Mouse (Mus musculus): Measurements from ENCODE around the gene 4930524B15Rik. TPM values are rescaled to one million over a fixed set of nuclear protein-coding genes. Genes with fewer than 3 reads are reported as not detected.

The 4930524B15Rik gene
- polyA plus RNA-seq, 1 experiment: 0.12 TPM

GRCm38 (mm10) chr11:31941640-31942638 lies 23.5 kb upstream of the 4930524B15Rik start:
- H3K27me3 ChIP-seq (ENCODE audit: control insufficient read depth, insufficient read depth, low read length): no peaks in the 10 kb centered on the region
- H3K4me3 ChIP-seq (ENCODE audit: control insufficient read depth, insufficient read depth, low read length): no peak overlapping the region
- peak; percentile 21; the same call in 1 of the 2 replicates for TF ChIP-seq CTCF (IDR thresholded peaks at IDR 0.05; ENCODE audit: borderline replicate concordance, control insufficient read depth, extremely low read depth, insufficient read depth, low read length, poor library complexity)
- no peak for TF ChIP-seq POLR2A (IDR thresholded peaks at IDR 0.05; ENCODE audit: control insufficient read depth, extremely low read depth, insufficient read depth, low read length, poor library complexity)
- DNase-seq: peak; percentile 65
- H3K36me3 ChIP-seq (ENCODE audit: control insufficient read depth, insufficient read depth, low read length): no peaks in the 10 kb centered on the region
- no peak overlapping the region for H3K27ac ChIP-seq (ENCODE audit: control insufficient read depth, insufficient read depth, low read length)
- peaks cover 13% of the 10 kb centered on the region for H3K4me1 ChIP-seq (replicated peaks; ENCODE audit: control insufficient read depth, insufficient read depth, low read length)
- 84% methylated on average over 4 of the region's 4 CpGs for WGBS

DNA sequence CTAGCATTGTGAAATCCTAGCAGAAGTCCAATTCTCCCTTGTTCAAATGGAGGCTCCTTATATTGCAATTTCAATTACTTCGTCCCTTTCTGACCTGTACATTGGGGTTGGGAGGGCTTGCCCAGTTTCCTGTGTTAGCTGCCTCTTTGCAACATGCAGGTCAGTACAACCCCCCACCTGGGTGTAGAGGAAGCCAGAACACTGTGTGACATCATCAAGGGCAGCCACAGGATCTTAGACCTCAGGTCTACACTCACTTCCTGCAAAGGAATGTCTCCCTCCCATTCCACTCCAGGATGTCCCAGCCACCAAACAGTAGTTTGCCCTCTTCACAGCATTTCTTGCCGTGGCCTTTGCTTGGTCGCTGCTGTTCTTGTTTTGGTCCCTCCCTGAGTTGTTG lies 19.9 kb upstream of the 4930524B15Rik start:
- Histone ChIP-seq H3K4me3 (ENCODE audit: control insufficient read depth, insufficient read depth, low read length) (no peak overlapping the region), H3K36me3 (ENCODE audit: control insufficient read depth, insufficient read depth, low read length) (no peaks in the 10 kb centered on the region), H3K4me1 (replicated peaks; ENCODE audit: control insufficient read depth, insufficient read depth, low read length) (peaks cover 24% of the 10 kb centered on the region), H3K27ac (ENCODE audit: control insufficient read depth, insufficient read depth, low read length) (peak overlapping the region; percentile 27; the same call in 1 of the 2 replicates), H3K27me3 (ENCODE audit: control insufficient read depth, insufficient read depth, low read length) (no peaks in the 10 kb centered on the region)
- peak; percentile 37 for DNase-seq
- WGBS: 68% methylated on average over 3 of the region's 3 CpGs
- TF ChIP-seq POLR2A (IDR thresholded peaks at IDR 0.05; ENCODE audit: control insufficient read depth, extremely low read depth, insufficient read depth, low read length, poor library complexity) (no peak), CTCF (IDR thresholded peaks at IDR 0.05; ENCODE audit: borderline replicate concordance, control insufficient read depth, extremely low read depth, insufficient read depth, low read length, poor library complexity) (no peak)

DNA sequence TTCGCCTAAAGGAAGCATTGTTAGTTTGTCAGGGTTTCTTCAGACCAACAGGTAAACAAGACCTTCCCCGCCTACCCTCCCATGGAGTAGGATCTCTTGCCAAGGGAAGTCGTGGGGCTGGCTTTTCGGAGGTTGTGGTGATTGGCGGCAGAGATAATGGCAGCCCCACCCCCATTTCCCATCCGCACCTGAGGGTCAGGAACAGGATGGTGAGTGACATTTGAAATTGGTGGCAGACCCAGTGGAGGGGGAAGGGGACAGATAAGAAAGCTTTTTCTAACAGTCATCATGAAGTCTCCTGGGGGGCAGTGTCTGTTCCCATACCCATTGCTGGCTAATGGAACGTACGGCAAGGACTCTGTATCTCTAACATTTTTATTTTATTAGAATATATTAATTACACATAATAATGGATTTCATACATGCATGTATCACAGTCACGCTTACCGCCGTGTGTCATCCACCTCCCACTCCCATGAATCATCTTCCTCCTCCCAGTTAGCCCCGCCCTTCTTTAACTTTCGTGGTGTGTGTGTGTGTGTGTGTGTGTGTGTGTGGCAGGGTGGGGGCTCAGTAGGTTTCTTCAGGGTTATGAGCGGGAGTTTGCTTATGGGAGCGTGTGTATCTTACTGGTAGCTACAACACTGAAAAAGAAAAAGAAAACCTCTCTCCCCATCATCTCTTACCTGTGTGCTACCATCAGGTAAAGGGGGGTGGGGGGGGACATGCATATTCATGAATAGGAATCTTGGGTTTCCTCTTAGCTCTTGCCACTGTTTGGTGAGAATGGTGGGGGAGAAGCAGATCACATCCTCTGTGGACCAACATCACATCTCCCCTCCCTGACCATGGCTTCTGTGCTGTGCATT lies 16.7 kb upstream of the 4930524B15Rik start:
- Histone ChIP-seq H3K4me3 (ENCODE audit: control insufficient read depth, insufficient read depth, low read length) (peak overlapping the region; percentile 43), H3K4me1 (replicated peaks; ENCODE audit: control insufficient read depth, insufficient read depth, low read length) (peaks cover 24% of the 10 kb centered on the region), H3K36me3 (ENCODE audit: control insufficient read depth, insufficient read depth, low read length) (no peaks in the 10 kb centered on the region), H3K27ac (ENCODE audit: control insufficient read depth, insufficient read depth, low read length) (peak overlapping the region; percentile 57), H3K27me3 (ENCODE audit: control insufficient read depth, insufficient read depth, low read length) (no peaks in the 10 kb centered on the region)
- 20% methylated on average over 15 of the region's 15 CpGs for WGBS
- no peak for TF ChIP-seq POLR2A (IDR thresholded peaks at IDR 0.05; ENCODE audit: control insufficient read depth, extremely low read depth, insufficient read depth, low read length, poor library complexity)
- TF ChIP-seq CTCF (IDR thresholded peaks at IDR 0.05; ENCODE audit: borderline replicate concordance, control insufficient read depth, extremely low read depth, insufficient read depth, low read length, poor library complexity): no peak
- DNase-seq: peak; percentile 43

DNA sequence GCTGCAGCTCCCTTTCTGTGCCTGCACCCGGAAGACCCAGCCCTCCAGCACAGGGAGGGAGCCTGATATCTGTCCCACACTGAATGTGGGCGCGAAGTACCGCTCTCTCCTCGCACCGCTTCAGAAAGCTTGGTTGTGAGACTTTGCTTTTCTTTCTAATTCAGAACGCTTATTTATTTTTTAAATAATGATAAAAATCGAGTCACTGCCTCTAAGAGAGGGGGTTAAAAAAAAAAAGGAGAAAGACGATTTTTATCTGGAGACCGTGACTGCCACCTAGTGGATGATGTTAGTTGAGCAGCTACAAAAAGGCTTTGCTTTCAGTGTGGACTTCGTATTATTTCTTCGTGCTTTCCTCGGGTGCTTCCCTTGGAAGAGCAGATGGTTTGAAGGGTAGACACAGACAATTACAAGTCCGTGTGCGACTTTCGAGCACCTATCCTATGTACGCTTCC lies 16.0 kb upstream of the 4930524B15Rik start:
- WGBS: 3% methylated on average over 17 of the region's 17 CpGs
- peak overlapping the region; percentile 57; the same call in 1 of the 2 replicates for H3K27ac ChIP-seq (ENCODE audit: control insufficient read depth, insufficient read depth, low read length)
- DNase-seq: peak; percentile 73
- no peak for TF ChIP-seq POLR2A (IDR thresholded peaks at IDR 0.05; ENCODE audit: control insufficient read depth, extremely low read depth, insufficient read depth, low read length, poor library complexity)
- no peak for TF ChIP-seq CTCF (IDR thresholded peaks at IDR 0.05; ENCODE audit: borderline replicate concordance, control insufficient read depth, extremely low read depth, insufficient read depth, low read length, poor library complexity)
- no peaks in the 10 kb centered on the region for H3K27me3 ChIP-seq (ENCODE audit: control insufficient read depth, insufficient read depth, low read length)
- peak overlapping the region; percentile 43 for H3K4me3 ChIP-seq (ENCODE audit: control insufficient read depth, insufficient read depth, low read length)
- H3K36me3 ChIP-seq (ENCODE audit: control insufficient read depth, insufficient read depth, low read length): no peaks in the 10 kb centered on the region
- peaks cover 24% of the 10 kb centered on the region for H3K4me1 ChIP-seq (replicated peaks; ENCODE audit: control insufficient read depth, insufficient read depth, low read length)

DNA sequence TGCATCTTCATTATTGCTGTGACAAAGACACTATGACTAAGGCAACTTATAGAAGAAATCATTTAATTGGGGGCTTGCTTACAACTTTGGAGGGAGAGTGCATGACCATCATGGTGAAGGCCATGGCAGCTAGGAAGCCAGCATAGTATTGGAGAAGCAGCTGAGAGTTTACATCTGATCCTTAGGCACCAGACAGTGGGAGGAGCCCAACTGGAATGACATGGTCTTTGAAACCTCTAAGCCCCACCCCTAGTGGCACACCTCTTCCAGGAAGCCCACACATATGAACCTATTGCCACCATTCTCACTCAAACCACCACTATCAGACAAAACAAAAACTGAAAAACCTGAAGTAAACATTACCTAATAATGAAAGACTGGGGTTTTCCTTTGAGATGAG lies 5.3 kb upstream of the 4930524B15Rik start:
- H3K36me3 ChIP-seq (ENCODE audit: control insufficient read depth, insufficient read depth, low read length): no peaks in the 10 kb centered on the region
- TF ChIP-seq POLR2A (IDR thresholded peaks at IDR 0.05; ENCODE audit: control insufficient read depth, extremely low read depth, insufficient read depth, low read length, poor library complexity) (no peak), CTCF (IDR thresholded peaks at IDR 0.05; ENCODE audit: borderline replicate concordance, control insufficient read depth, extremely low read depth, insufficient read depth, low read length, poor library complexity) (no peak)
- no peaks in the 10 kb centered on the region for H3K27me3 ChIP-seq (ENCODE audit: control insufficient read depth, insufficient read depth, low read length)
- no peak overlapping the region for H3K4me3 ChIP-seq (ENCODE audit: control insufficient read depth, insufficient read depth, low read length)
- DNase-seq: no peak
- peaks cover 5% of the 10 kb centered on the region; the same call in 1 of the 2 replicates for H3K4me1 ChIP-seq (replicated peaks; ENCODE audit: control insufficient read depth, insufficient read depth, low read length)
- H3K27ac ChIP-seq (ENCODE audit: control insufficient read depth, insufficient read depth, low read length): no peak overlapping the region

GRCm38 (mm10) chr11:31963993-31964392 lies 1.4 kb upstream of the 4930524B15Rik start:
- Histone ChIP-seq H3K36me3 (ENCODE audit: control insufficient read depth, insufficient read depth, low read length) (no peaks in the 10 kb centered on the region), H3K4me1 (replicated peaks; ENCODE audit: control insufficient read depth, insufficient read depth, low read length) (peaks cover 5% of the 10 kb centered on the region; the same call in 1 of the 2 replicates), H3K27me3 (ENCODE audit: control insufficient read depth, insufficient read depth, low read length) (no peaks in the 10 kb centered on the region), H3K4me3 (ENCODE audit: control insufficient read depth, insufficient read depth, low read length) (no peak overlapping the region), H3K27ac (ENCODE audit: control insufficient read depth, insufficient read depth, low read length) (no peak overlapping the region)
- no peak for TF ChIP-seq CTCF (IDR thresholded peaks at IDR 0.05; ENCODE audit: borderline replicate concordance, control insufficient read depth, extremely low read depth, insufficient read depth, low read length, poor library complexity)
- no peak for TF ChIP-seq POLR2A (IDR thresholded peaks at IDR 0.05; ENCODE audit: control insufficient read depth, extremely low read depth, insufficient read depth, low read length, poor library complexity)
- DNase-seq: no peak
- 60% methylated on average over 1 of the region's 1 CpGs for WGBS
